Mouse (Mus musculus): ENCODE measurements around the gene Slc25a34. TPM values are rescaled to one million over a fixed set of nuclear protein-coding genes. Genes with fewer than 3 reads are reported as not detected.

The Slc25a34 gene
- total RNA-seq, 2 experiments from 2014 or later: 10.5 to 12.8 TPM

- peak; percentile 66 for DNase-seq
These were observed 19.7 kb upstream of the Slc25a34 start for GRCm38 (mm10) chr4:141643118-141643855.

GRCm38 (mm10) chr4:141641961-141642811 is 18.6 kb upstream of the Slc25a34 start:
- DNase-seq: no peak

- DNase-seq: no peak
These were observed 17.7 kb upstream of the Slc25a34 start for GRCm38 (mm10) chr4:141641353-141641771.

GRCm38 (mm10) chr4:141639474-141639873 is 15.9 kb upstream of the Slc25a34 start:
- no peak for DNase-seq

DNA sequence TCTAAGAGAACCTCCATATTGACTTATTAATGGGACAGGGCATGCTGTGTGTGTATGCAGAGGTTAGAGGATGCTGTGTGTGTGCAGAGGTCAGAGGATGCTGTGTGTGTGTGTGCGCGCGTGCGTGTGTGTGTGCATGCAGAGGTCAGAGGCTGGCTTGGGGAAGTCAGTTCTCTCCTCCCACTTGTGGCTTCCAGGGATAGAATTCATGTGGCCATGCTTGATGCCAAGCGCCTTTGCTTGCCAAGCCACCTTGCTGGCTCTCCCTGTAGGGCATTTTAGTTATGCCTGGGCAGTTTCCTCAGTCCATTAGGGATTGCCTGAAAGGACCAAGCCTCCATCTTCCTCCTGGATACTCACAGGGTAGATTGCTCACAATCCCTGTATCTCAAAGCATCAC is 13.1 kb upstream of the Slc25a34 start:
- DNase-seq: no peak

DNA sequence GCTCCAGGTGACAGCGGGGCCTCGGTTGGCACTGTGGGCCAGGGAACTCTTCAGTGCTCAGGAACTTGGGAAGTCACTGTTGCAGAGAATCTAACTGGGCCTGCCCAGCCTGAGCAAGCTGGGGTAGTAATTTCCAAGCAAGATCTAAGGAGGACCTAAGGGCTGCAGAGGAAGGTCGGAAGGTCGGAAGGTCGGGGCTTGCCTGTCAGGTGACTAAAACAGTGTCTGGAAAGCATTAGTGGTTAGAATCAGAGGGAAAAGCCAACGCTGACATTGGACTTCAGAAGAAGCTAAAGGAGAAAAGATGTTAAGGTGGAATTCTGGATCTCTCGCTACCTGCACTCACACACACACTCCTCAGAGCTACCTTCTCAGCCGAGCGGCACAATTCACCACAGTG is 12.4 kb upstream of the Slc25a34 start:
- no peak for DNase-seq

DNA sequence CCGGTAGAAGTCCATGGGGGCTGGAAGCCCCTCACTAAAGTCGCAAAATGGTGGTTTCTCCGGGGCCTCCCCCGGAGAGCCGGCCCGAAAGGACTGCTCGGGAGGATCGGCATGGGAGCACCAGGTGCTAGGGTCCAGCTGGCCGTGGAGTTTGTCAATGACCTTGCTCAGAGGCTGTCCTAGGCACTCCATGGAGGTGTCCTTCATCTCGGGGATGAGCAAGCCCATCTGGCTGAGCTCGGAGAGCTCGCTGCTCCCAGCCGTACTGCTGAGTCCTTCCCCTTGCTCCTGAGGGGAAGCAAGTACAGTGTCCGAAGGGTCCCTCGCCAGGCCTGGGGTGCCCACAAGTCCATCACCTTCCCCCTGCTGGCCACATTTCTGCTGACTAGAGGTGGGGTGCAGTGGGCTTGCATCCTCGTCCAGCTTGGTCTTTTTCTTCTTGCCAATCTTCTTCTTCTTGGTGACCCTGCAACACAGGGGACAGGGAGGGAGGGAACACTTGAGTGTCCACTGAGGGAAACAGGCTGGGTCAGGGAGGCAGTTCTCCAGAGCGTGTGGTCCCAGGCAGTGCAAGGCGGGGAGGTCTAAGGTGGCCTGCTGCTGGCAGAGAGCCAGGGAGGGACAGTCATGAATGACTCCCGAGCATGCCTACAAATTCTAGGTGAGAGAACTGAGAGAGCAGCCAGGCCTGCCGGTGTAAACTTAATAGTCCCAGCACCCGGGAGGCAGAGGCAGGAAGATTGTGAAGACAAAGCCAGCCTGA is 8.7 kb upstream of the Slc25a34 start:
- no peak for DNase-seq

DNA sequence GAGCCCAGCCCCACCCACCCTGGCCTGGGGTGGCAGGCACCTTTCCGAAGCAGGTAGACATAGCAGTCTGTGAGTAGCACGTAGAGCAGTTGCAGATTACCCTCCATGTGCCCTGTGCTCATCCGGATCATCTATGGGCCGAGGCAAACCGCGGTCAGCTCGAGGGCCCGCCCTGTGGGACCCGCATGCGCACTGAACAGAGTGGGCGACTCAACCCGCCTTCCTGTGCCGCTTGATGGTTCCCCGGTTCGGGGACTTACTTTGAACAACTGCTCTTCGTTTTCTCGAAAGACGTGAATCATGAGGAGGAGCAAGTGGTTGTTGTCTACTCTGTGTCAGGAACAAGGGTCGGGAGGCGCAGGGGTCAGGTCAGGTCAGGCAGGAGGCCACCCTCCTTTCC is 7.6 kb upstream of the Slc25a34 start:
- DNase-seq: no peak

DNA sequence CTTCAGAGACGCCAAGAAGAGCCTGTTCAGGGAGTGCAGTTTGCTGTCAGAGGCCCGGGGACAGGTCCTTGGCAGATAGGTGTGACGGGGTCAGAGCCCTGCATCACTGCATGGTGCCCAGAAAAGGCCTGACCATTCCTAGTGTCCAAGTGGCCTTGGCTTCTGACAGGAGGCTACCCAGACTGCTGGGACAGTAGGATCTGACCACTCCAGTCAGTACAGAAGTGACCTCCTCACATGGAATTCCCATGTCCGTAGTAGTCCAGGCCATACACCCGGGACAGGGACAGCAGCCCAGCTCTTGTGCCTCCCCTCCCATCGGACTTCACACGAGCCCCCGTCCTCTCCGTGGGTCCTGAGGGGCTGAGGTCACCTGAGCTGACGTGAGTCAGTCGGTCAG is 6.4 kb upstream of the Slc25a34 start:
- DNase-seq: no peak

GRCm38 (mm10) chr4:141628661-141629060 is 5.0 kb upstream of the Slc25a34 start:
- DNase-seq: no peak

- no peak for DNase-seq
These were observed 3.9 kb upstream of the Slc25a34 start for GRCm38 (mm10) chr4:141627502-141627901.

- DNase-seq: no peak
These were observed 2.3 kb upstream of the Slc25a34 start for GRCm38 (mm10) chr4:141625774-141626550.

GRCm38 (mm10) chr4:141624983-141625773 is 1.6 kb upstream of the Slc25a34 start:
- no peak for DNase-seq

DNA sequence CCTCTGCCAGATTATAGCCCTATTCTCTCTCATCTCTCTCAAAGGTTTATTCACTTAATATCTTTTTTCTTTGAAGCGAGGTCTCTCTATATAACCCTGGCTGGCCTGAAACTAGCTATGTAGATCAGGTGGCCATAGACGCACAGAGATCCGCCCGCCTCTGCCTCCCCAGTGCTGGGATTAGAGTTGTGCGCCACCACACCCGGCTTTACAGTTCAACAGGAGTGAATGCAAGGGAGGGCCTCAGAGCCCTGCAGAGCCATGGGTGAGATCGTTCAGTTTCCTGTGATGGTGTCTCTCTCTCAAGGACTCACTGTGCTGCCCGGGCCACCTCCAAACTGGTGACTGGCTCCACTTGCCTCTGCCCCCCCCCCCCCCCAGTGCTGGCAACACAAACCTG is 513 bp upstream of the Slc25a34 start:
- no peak for DNase-seq

GRCm38 (mm10) chr4:141623037-141623436 is 584 bp downstream of the Slc25a34 start:
- no peak for DNase-seq

DNA sequence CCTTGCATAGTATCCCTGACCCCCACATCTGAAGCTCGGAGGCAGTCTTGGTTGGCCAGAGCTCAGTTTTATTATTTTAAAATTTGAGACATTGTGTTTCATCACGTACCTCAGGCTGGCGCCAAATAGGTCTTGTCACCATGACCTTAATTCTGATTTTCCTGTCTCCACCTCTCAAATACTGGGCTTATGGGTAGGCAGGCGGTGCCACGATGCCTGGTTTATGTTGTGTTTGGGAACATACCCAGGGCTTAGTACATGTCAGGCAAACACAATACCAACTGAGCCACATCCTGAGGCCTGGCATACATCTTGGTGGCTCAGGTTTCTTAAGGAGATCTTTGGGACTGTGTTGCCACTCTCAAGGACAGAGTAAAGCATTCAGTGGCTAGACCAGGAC is 1.0 kb downstream of the Slc25a34 start:
- DNase-seq: no peak

DNA sequence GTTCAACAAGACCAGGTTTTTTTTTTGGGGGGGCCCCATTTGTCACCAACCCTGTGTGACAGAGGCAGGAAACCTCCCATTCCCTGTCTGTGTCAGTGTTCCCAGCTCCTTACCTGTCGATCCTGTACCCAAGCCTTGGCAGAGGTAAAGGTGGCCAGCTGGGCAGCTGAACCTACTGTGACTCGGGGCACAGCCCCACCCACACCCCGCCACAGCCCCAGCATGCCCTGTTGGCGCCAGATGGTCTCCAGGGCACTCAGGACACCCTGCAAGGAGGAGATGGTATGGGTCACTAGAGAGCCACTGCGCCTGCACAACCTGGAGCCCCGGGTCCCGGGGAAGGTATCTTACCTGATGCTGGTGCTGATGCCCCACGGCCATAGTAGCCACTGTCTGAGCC is 1.5 kb downstream of the Slc25a34 start:
- no peak for DNase-seq

- no peak for DNase-seq
These were observed 2.3 kb downstream of the Slc25a34 start for GRCm38 (mm10) chr4:141621297-141621696.

DNA sequence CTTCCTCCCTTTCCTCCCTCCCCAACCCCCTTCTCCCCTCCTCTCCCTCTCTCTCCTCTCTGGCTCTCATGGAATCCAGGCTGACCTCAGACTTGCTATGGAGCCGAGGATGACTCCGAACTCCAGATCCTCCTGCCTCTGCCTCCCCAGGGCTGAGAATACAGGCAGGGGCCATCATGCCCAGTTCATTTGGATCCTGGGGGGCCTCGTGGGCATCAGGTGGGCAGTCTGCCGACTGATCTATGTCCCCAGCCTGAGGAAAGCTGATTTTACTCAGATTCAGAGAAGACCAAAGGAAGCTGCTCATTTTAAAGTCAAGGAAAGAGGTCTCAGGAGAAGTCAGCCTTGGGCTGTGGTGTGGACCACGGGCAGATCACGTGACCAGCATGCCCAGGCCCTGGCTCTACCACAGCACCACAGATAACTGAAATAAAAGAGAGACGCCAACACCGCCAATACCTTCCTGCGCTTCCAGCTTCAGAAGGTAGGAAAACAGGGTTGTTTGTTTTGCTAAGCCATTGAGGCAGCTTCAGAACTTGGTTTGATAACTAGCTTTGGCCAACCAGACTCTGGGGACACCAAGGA is 4.2 kb downstream of the Slc25a34 start:
- DNase-seq: no peak

GRCm38 (mm10) chr4:141618565-141619243 is 4.9 kb downstream of the Slc25a34 start, which contains the start of gene Tmem82:
TSS of gene Tmem82 (minus strand) at chr4:141618633.
- peak; percentile 65 for DNase-seq
